Mouse (Mus musculus) stomach, postnatal 0 days (tissue): ENCODE data around the gene Senp5. TPM values are rescaled to one million over a fixed set of nuclear protein-coding genes. Genes with fewer than 3 reads are reported as not detected.

Source experiments
- ATAC-seq: fragments of 200-750 bp; cut with Nextera tagmentation; 2 replicates; pipeline ENCODE4 v1.8.0; 2017; ENCODE audit not compliant: low FRiP score, low TSS enrichment
- DNase-seq: peaks from one replicate; pipeline ENCODE4 v3.0.0-alpha.2; 2016; ENCODE audit warnings: low spot score
- H3K27ac ChIP-seq: fragments of 300-500 bp; sonication (generic); replicated peaks from 2 replicates; pipeline ENCODE4 v1.5.1; 2014; ENCODE audit warnings: mild to moderate bottlenecking, control low read depth
- H3K27me3 ChIP-seq: fragments of 300-500 bp; sonication (generic); 2 replicates; pipeline ENCODE4 v1.6.1; 2014; ENCODE audit warnings: low read length; ENCODE audit not compliant: control insufficient read depth, insufficient read depth
- H3K36me3 ChIP-seq: fragments of 300-500 bp; sonication (generic); 2 replicates; pipeline ENCODE4 v1.6.1; 2014; ENCODE audit warnings: low read length, mixed read lengths; ENCODE audit not compliant: control insufficient read depth, insufficient read depth
- H3K4me1 ChIP-seq: fragments of 300-500 bp; sonication (generic); replicated peaks from 2 replicates; pipeline ENCODE4 v1.6.1; 2014; ENCODE audit warnings: antibody characterized with exemption; ENCODE audit not compliant: control insufficient read depth, insufficient read depth
- H3K4me2 ChIP-seq: fragments of 300-500 bp; sonication (generic); replicated peaks from 2 replicates; pipeline ENCODE4 v1.6.1; 2014; ENCODE audit warnings: low read depth, mild to moderate bottlenecking, control low read depth, moderate library complexity
- H3K4me3 ChIP-seq: fragments of 300-500 bp; sonication (generic); 2 replicates; pipeline ENCODE4 v1.5.1; 2014; ENCODE audit warnings: low read depth, low read length, control low read depth
- H3K9ac ChIP-seq: fragments of 300-500 bp; sonication (generic); 2 replicates; pipeline ENCODE4 v1.6.1; 2014; ENCODE audit warnings: mild to moderate bottlenecking, low read length, control low read depth, mixed read lengths
- H3K9me3 ChIP-seq: fragments of 300-500 bp; sonication (generic); 2 replicates; pipeline ENCODE4 v1.6.1; 2016; ENCODE audit warnings: low read length; ENCODE audit not compliant: control insufficient read depth
- CTCF ChIP-seq: IDR thresholded peaks from 2 replicates; pipeline ENCODE4 v1.5.1; 2016; ENCODE audit warnings: antibody characterized with exemption, low read depth, mild to moderate bottlenecking, moderate library complexity
- EP300 ChIP-seq: optimal IDR thresholded peaks from 2 replicates; pipeline ENCODE3; 2016; ENCODE audit warnings: antibody characterized with exemption
- WGBS: fragments of 180-500 bp; shearing (Covaris S2); extraction: QIAGEN DNeasy Blood & Tissue Kit; methylation state at CpG from one replicate; pipeline ENCODE4 v1.1.7; 2014; 5-methylcytosine and 5-hydroxymethylcytosine counted together
- polyA plus RNA-seq: library from polyadenylated mRNA; unstranded; fragments of >200 nt; fragmentation: Nextera tagmentation; extraction: Ambion mirVana; gene quantifications from 2 replicates; pipeline ENCODE4 v1.2.1, GENCODE M21; 2015

The Senp5 gene
- polyA plus RNA-seq, 1 experiment from 2014 or later = 5.4 TPM

- no peak overlapping the region for H3K27ac ChIP-seq
- WGBS = 8% methylated on average over 36 of the region's 36 CpGs
- H3K9me3 ChIP-seq = no peaks in the 10 kb centered on the region
- DNase-seq (no peak), ATAC-seq (no peak)
- H3K4me1 ChIP-seq = no peaks in the 10 kb centered on the region; the same call in 1 of the 2 replicates
- peak overlapping the region; percentile 18; the same call in 1 of the 2 replicates for H3K9ac ChIP-seq
- no peaks in the 10 kb centered on the region for H3K27me3 ChIP-seq
- H3K4me3 ChIP-seq = peak overlapping the region; percentile 22
- peak overlapping the region; percentile 46 for H3K4me2 ChIP-seq
- no peaks in the 10 kb centered on the region for H3K36me3 ChIP-seq
- TF ChIP-seq CTCF = no peak
- no peak for TF ChIP-seq EP300
Measured at GRCm38 (mm10) chr16:31935091-31935979, 67.8 kb downstream of the Senp5 start.

GRCm38 (mm10) chr16:31934550-31935010 is 68.5 kb downstream of the Senp5 start:
- H3K4me1 ChIP-seq = no peaks in the 10 kb centered on the region; the same call in 1 of the 2 replicates
- no peak overlapping the region for H3K27ac ChIP-seq
- no peaks in the 10 kb centered on the region for H3K27me3 ChIP-seq
- 0 out of 2 replicates have a peak overlapping the region, but pooled peaks have one; percentile 22 for H3K4me3 ChIP-seq
- ATAC-seq (no peak), DNase-seq (no peak)
- H3K9ac ChIP-seq = no peak overlapping the region; the same call in 1 of the 2 replicates
- H3K4me2 ChIP-seq = peak overlapping the region; percentile 46
- TF ChIP-seq EP300 = no peak
- TF ChIP-seq CTCF = no peak
- 41% methylated on average over 13 of the region's 13 CpGs for WGBS
- H3K9me3 ChIP-seq = no peaks in the 10 kb centered on the region
- no peaks in the 10 kb centered on the region for H3K36me3 ChIP-seq

- peak within 1 kb of the TSS; percentile 52 for H3K4me3 ChIP-seq
- no peak for TF ChIP-seq EP300
- TF ChIP-seq CTCF = no peak
- DNase-seq = peak; percentile 67
- no peaks in the 10 kb centered on the region for H3K27me3 ChIP-seq
- peak within 1 kb of the TSS; percentile 64 for H3K9ac ChIP-seq
- peak within 1 kb of the TSS; percentile 78 for H3K27ac ChIP-seq
- H3K36me3 ChIP-seq = no peaks in the 10 kb centered on the region
- ATAC-seq = peak; percentile 35; the same call in 1 of the 2 replicates
- H3K4me1 ChIP-seq = no peaks in the 10 kb centered on the region; the same call in 1 of the 2 replicates
- H3K9me3 ChIP-seq = no peaks in the 10 kb centered on the region
- peak within 1 kb of the TSS; percentile 83 for H3K4me2 ChIP-seq
- WGBS = 10% methylated on average over 42 of the region's 42 CpGs
Measured at GRCm38 (mm10) chr16:31933751-31934549, 69.1 kb downstream of the Senp5 start, which contains the start of gene Pigz. Pigz (plus strand) TSS chr16:31933851.

- H3K4me3 ChIP-seq = peak overlapping the region; percentile 52
- peak; percentile 86 for DNase-seq
- H3K27ac ChIP-seq = peak overlapping the region; percentile 78
- under 1% methylated on average over 50 of the region's 50 CpGs for WGBS
- H3K4me2 ChIP-seq = peak overlapping the region; percentile 83
- no peaks in the 10 kb centered on the region for H3K27me3 ChIP-seq
- no peak for TF ChIP-seq EP300
- TF ChIP-seq CTCF = peak; percentile 96
- peak; percentile 88 for ATAC-seq
- H3K36me3 ChIP-seq = no peaks in the 10 kb centered on the region
- H3K4me1 ChIP-seq = no peaks in the 10 kb centered on the region; the same call in 1 of the 2 replicates
- H3K9ac ChIP-seq = peak overlapping the region; percentile 64
- H3K9me3 ChIP-seq = no peaks in the 10 kb centered on the region
Measured at GRCm38 (mm10) chr16:31932840-31933697, 70.0 kb downstream of the Senp5 start.

- H3K9me3 ChIP-seq = no peaks in the 10 kb centered on the region
- WGBS = 66% methylated on average over 5 of the region's 5 CpGs
Measured at GRCm38 (mm10) chr16:31932255-31932654, 70.8 kb downstream of the Senp5 start.

More at GRCm38 (mm10) chr16:31932255-31932654, 70.8 kb downstream of the Senp5 start:
- Histone ChIP-seq H3K27ac (0 out of 2 replicates have a peak overlapping the region, but pooled peaks have one; percentile 13), H3K27me3 (no peaks in the 10 kb centered on the region), H3K4me3 (no peak overlapping the region), H3K4me1 (no peaks in the 10 kb centered on the region; the same call in 1 of the 2 replicates), H3K36me3 (no peaks in the 10 kb centered on the region), H3K4me2 (peak overlapping the region; percentile 83; the same call in 1 of the 2 replicates), H3K9ac (no peak overlapping the region; the same call in 1 of the 2 replicates)
- ATAC-seq = no peak
- TF ChIP-seq EP300 (no peak), CTCF (no peak)
- DNase-seq = no peak
